Mouse (Mus musculus): Measurements from ENCODE around the gene Zfp14. TPM values are rescaled to one million over a fixed set of nuclear protein-coding genes. Genes with fewer than 3 reads are reported as not detected.

The Zfp14 gene
- polyA plus RNA-seq, 1 experiment from 2014 or later: 1.8 TPM

DNA sequence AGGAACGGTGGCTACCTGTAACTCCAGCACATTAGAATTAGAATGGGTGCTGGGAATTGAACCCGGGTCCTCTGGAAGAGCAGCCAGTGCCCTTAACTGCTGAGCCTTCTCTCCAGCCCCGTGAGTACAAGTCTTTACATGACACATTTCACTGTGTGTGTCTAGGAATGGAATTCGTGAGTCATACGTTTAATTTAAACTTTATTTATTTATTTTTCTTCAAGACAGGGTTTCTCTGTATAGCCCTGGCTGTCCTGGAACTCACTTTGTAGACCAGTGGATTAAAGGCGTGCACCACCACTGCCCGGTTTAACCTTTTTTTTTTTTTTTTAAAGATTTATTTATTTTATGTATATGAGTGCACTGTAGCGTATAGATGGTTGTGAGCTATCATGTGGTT is 56.0 kb downstream of the Zfp14 start:
- 61% methylated on average over 8 of the region's 8 CpGs for WGBS
- no peak for DNase-seq (ENCODE audit: low spot score)
- TF ChIP-seq CTCF (IDR thresholded peaks at IDR 0.05; ENCODE audit: low read depth): no peak
- no peak for TF ChIP-seq EP300 (optimal IDR thresholded peaks at IDR 0.05)

DNA sequence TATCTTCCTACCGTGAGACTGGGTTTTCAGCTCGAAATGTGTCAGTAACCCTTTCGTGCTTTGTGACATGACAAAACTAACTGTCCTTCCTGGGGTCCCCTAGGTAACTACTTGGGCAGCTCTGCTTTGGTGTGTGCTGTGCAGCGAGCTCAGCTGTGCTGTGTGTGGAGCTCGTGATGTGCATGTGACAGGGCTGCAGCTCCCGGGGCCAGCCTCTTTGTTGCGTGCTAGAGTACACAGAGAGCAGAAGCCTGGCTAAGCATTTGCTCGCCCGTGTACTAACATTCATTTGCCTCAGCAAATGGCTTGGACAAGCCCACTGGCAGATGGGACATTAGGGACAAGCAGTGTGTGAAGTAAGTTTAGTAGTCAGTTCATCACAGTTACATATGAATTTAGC is 57.8 kb downstream of the Zfp14 start:
- no peak overlapping the region for H3K4me3 ChIP-seq (ENCODE audit: low read depth, low read length)
- no peak for DNase-seq (ENCODE audit: low spot score)
- WGBS: 94% methylated on average over 9 of the region's 9 CpGs

More for the DNA sequence above, 56.0 kb downstream of the Zfp14 start:
- no peak overlapping the region for H3K4me3 ChIP-seq (ENCODE audit: low read depth, low read length)
- no peaks in the 10 kb centered on the region for H3K4me1 ChIP-seq (replicated peaks; ENCODE audit: control insufficient read depth, insufficient read depth)
- peak; percentile 60 for ATAC-seq (ENCODE audit: low FRiP score, low TSS enrichment)
- peaks cover 18% of the 10 kb centered on the region; the same call in 1 of the 2 replicates for H3K36me3 ChIP-seq (ENCODE audit: control insufficient read depth, insufficient read depth, low read length)
- no peaks in the 10 kb centered on the region for H3K9me3 ChIP-seq (ENCODE audit: control insufficient read depth, low read length)
- H3K27me3 ChIP-seq (ENCODE audit: control insufficient read depth, insufficient read depth, low read length): no peaks in the 10 kb centered on the region
- no peak overlapping the region for H3K4me2 ChIP-seq (replicated peaks; ENCODE audit: low read depth)
- H3K27ac ChIP-seq (replicated peaks): no peak overlapping the region
- no peak overlapping the region for H3K9ac ChIP-seq (ENCODE audit: low read length)

DNA sequence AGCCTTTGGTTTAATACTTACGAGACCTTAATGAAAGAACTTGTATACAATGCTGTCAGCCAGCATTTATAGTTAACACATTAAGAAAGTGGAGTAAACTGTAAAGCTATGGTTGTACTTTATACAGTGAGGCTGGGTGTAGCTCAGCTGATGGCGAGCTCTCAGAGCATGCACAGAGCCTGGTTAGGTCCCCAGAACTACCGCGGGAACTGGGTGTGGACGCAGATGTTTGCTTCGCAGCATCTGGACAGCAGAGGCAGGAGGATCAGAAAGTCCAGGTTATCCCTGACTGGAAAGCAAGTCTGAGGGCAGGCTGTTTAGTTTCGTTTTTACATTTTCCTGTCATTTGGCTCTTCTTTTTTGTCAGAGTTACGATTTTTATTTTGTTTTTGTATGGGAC is 58.5 kb downstream of the Zfp14 start:
- no peak overlapping the region for H3K4me2 ChIP-seq (replicated peaks; ENCODE audit: low read depth)
- H3K27me3 ChIP-seq (ENCODE audit: control insufficient read depth, insufficient read depth, low read length): no peaks in the 10 kb centered on the region
- WGBS: 88% methylated on average over 8 of the region's 8 CpGs
- H3K4me1 ChIP-seq (replicated peaks; ENCODE audit: control insufficient read depth, insufficient read depth): no peaks in the 10 kb centered on the region
- H3K9me3 ChIP-seq (ENCODE audit: control insufficient read depth, low read length): no peaks in the 10 kb centered on the region
- H3K4me3 ChIP-seq (ENCODE audit: low read depth, low read length): no peak overlapping the region
- H3K27ac ChIP-seq (replicated peaks): no peak overlapping the region
- TF ChIP-seq CTCF (IDR thresholded peaks at IDR 0.05; ENCODE audit: low read depth) (no peak), EP300 (optimal IDR thresholded peaks at IDR 0.05) (no peak)
- DNase-seq (ENCODE audit: low spot score): no peak
- ATAC-seq (ENCODE audit: low FRiP score, low TSS enrichment): no peak
- H3K9ac ChIP-seq (ENCODE audit: low read length): no peak overlapping the region
- peaks cover 9% of the 10 kb centered on the region; the same call in 1 of the 2 replicates for H3K36me3 ChIP-seq (ENCODE audit: control insufficient read depth, insufficient read depth, low read length)

More for the DNA sequence above, 57.8 kb downstream of the Zfp14 start:
- Histone ChIP-seq H3K27ac (replicated peaks) (no peak overlapping the region), H3K27me3 (ENCODE audit: control insufficient read depth, insufficient read depth, low read length) (no peaks in the 10 kb centered on the region), H3K4me2 (replicated peaks; ENCODE audit: low read depth) (no peak overlapping the region), H3K36me3 (ENCODE audit: control insufficient read depth, insufficient read depth, low read length) (peaks cover 14% of the 10 kb centered on the region; the same call in 1 of the 2 replicates), H3K4me1 (replicated peaks; ENCODE audit: control insufficient read depth, insufficient read depth) (no peaks in the 10 kb centered on the region), H3K9me3 (ENCODE audit: control insufficient read depth, low read length) (no peaks in the 10 kb centered on the region), H3K9ac (ENCODE audit: low read length) (no peak overlapping the region)
- no peak for ATAC-seq (ENCODE audit: low FRiP score, low TSS enrichment)
- TF ChIP-seq EP300 (optimal IDR thresholded peaks at IDR 0.05): no peak
- TF ChIP-seq CTCF (IDR thresholded peaks at IDR 0.05; ENCODE audit: low read depth): no peak

DNA sequence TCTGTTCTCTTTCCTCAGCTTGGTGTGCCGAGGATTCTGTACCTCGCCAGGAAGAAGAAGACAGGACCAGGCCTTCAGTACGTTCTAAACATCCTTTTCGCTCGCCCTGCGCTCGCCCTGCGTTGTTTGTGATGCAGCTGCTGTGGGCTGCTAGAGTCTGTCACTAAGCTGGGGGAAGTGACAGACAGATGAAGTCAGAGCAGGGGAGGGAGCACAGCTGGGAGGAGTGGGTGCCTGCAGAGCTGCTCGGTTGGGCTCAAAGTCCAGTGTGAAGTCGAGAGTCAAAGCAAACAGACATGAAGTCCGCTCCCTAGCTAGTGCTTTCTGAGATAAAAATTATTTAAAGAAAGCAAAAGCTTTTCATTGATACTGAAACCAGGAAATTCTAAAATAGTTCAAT is 62.1 kb downstream of the Zfp14 start:
- Histone ChIP-seq H3K9me3 (ENCODE audit: control insufficient read depth, low read length) (no peaks in the 10 kb centered on the region), H3K4me3 (ENCODE audit: low read depth, low read length) (no peak overlapping the region), H3K27me3 (ENCODE audit: control insufficient read depth, insufficient read depth, low read length) (no peaks in the 10 kb centered on the region), H3K4me2 (replicated peaks; ENCODE audit: low read depth) (no peak overlapping the region), H3K36me3 (ENCODE audit: control insufficient read depth, insufficient read depth, low read length) (peaks cover 13% of the 10 kb centered on the region; the same call in 1 of the 2 replicates), H3K27ac (replicated peaks) (peak overlapping the region; percentile 49; the same call in 1 of the 2 replicates), H3K9ac (ENCODE audit: low read length) (no peak overlapping the region), H3K4me1 (replicated peaks; ENCODE audit: control insufficient read depth, insufficient read depth) (no peaks in the 10 kb centered on the region)
- DNase-seq (ENCODE audit: low spot score) (peak; percentile 78), ATAC-seq (ENCODE audit: low FRiP score, low TSS enrichment) (peak; percentile 87)
- 66% methylated on average over 11 of the region's 11 CpGs for WGBS
- TF ChIP-seq EP300 (optimal IDR thresholded peaks at IDR 0.05) (no peak), CTCF (IDR thresholded peaks at IDR 0.05; ENCODE audit: low read depth) (no peak)

DNA sequence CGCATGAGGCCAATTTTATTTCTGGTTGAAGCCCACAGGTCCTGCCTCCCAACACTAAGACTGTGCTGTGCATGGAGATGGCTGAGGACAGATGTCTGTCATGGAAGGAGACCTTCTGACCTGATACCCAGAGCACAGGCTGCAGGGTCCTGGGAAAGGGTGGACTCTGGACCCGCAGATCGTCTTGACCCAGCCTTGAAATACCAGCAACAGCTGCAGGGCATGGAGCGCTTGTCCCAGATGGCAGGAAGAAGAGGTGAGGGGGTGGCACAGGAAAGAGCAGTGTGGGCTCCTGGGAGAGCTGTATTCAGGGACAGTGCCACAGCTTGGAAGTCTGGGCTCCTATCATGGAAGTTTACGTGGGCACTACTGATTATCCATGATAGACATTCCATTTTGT is 63.6 kb downstream of the Zfp14 start:
- Histone ChIP-seq H3K4me1 (replicated peaks; ENCODE audit: control insufficient read depth, insufficient read depth) (0 out of 2 replicates have a peak, but pooled peaks cover 3% of the 10 kb centered on the region), H3K9ac (ENCODE audit: low read length) (no peak overlapping the region), H3K9me3 (ENCODE audit: control insufficient read depth, low read length) (no peaks in the 10 kb centered on the region), H3K36me3 (ENCODE audit: control insufficient read depth, insufficient read depth, low read length) (peaks cover 10% of the 10 kb centered on the region; the same call in 1 of the 2 replicates), H3K27ac (replicated peaks) (no peak overlapping the region), H3K27me3 (ENCODE audit: control insufficient read depth, insufficient read depth, low read length) (no peaks in the 10 kb centered on the region), H3K4me2 (replicated peaks; ENCODE audit: low read depth) (no peak overlapping the region), H3K4me3 (ENCODE audit: low read depth, low read length) (no peak overlapping the region)
- no peak for TF ChIP-seq EP300 (optimal IDR thresholded peaks at IDR 0.05)
- 83% methylated on average over 5 of the region's 5 CpGs for WGBS
- DNase-seq (ENCODE audit: low spot score): no peak
- no peak for ATAC-seq (ENCODE audit: low FRiP score, low TSS enrichment)

Small RNAs within 50 kb of the gene (microRNA-seq; reads per million reads assigned to microRNA genes)
- not detected for gene Gm23368

Other genes with a start within 250 kb of the Zfp14 start
- 5.3 and 5.4 TPM in 2 replicates for gene Zfp790, start 235.3 kb downstream of the Zfp14 start, polyA plus RNA-seq (2015; fragmentation: Nextera tagmentation; extraction: Ambion mirVana)
- 1.1 and 1.2 TPM in 2 replicates for gene Zfp940, start 197.7 kb downstream of the Zfp14 start, polyA plus RNA-seq (2015; fragmentation: Nextera tagmentation; extraction: Ambion mirVana)
- 2.0 and 2.4 TPM in 2 replicates for gene Zfp420, start 191.4 kb downstream of the Zfp14 start, polyA plus RNA-seq (2015; fragmentation: Nextera tagmentation; extraction: Ambion mirVana)
- gene Zfp27, start 144.8 kb downstream of the Zfp14 start, polyA plus RNA-seq (2015; fragmentation: Nextera tagmentation; extraction: Ambion mirVana): 2.9 and 3.4 TPM in 2 replicates
- 2.2 and 2.3 TPM in 2 replicates for gene Zfp383, start 143.2 kb downstream of the Zfp14 start, polyA plus RNA-seq (2015; fragmentation: Nextera tagmentation; extraction: Ambion mirVana)
- 2.8 and 3.1 TPM in 2 replicates for gene Zfp74, start 97.3 kb downstream of the Zfp14 start, polyA plus RNA-seq (2015; fragmentation: Nextera tagmentation; extraction: Ambion mirVana)
- gene Zfp568, start 67.4 kb downstream of the Zfp14 start, polyA plus RNA-seq (2015; fragmentation: Nextera tagmentation; extraction: Ambion mirVana): 3.7 and 5.3 TPM in 2 replicates
- 1.9 and 2.1 TPM in 2 replicates for gene Zfp82, start 21.5 kb upstream of the Zfp14 start, polyA plus RNA-seq (2015; fragmentation: Nextera tagmentation; extraction: Ambion mirVana)
- gene Gm26920, start 39.0 kb upstream of the Zfp14 start, polyA plus RNA-seq (2015; fragmentation: Nextera tagmentation; extraction: Ambion mirVana): 0.36 and 0.38 TPM in 2 replicates
- 3.4 and 3.8 TPM in 2 replicates for gene Zfp566, start 39.1 kb upstream of the Zfp14 start, polyA plus RNA-seq (2015; fragmentation: Nextera tagmentation; extraction: Ambion mirVana)
- 44.6 and 44.8 TPM in 2 replicates for gene Zfp260, start 43.4 kb upstream of the Zfp14 start, polyA plus RNA-seq (2015; fragmentation: Nextera tagmentation; extraction: Ambion mirVana)
- gene Zfp382, start 70.6 kb upstream of the Zfp14 start, polyA plus RNA-seq (2015; fragmentation: Nextera tagmentation; extraction: Ambion mirVana): 2.4 and 3.0 TPM in 2 replicates
- 4.2 and 5.4 TPM in 2 replicates for gene Zfp146, start 118.4 kb upstream of the Zfp14 start, polyA plus RNA-seq (2015; fragmentation: Nextera tagmentation; extraction: Ambion mirVana)
- 38.8 and 40.7 TPM in 2 replicates for gene Cox7a1, start 132.8 kb upstream of the Zfp14 start, polyA plus RNA-seq (2015; fragmentation: Nextera tagmentation; extraction: Ambion mirVana)
- gene Capns1, start 147.4 kb upstream of the Zfp14 start, polyA plus RNA-seq (2015; fragmentation: Nextera tagmentation; extraction: Ambion mirVana): 94.5 and 96.8 TPM in 2 replicates
- gene Polr2i, start 180.6 kb upstream of the Zfp14 start, polyA plus RNA-seq (2015; fragmentation: Nextera tagmentation; extraction: Ambion mirVana): 98.2 and 106 TPM in 2 replicates
- 149 and 153 TPM in 2 replicates for gene Tbcb, start 180.9 kb upstream of the Zfp14 start, polyA plus RNA-seq (2015; fragmentation: Nextera tagmentation; extraction: Ambion mirVana)
- not detected in 2 replicates for gene Ovol3, start 184.3 kb upstream of the Zfp14 start, polyA plus RNA-seq (2015; fragmentation: Nextera tagmentation; extraction: Ambion mirVana)
- 0.38 and 0.44 TPM in 2 replicates for gene Thap8, start 228.7 kb upstream of the Zfp14 start, polyA plus RNA-seq (2015; fragmentation: Nextera tagmentation; extraction: Ambion mirVana)
- 2.4 TPM in 2 replicates for gene Wdr62, start 229.0 kb upstream of the Zfp14 start, polyA plus RNA-seq (2015; fragmentation: Nextera tagmentation; extraction: Ambion mirVana)
- gene Clip3, start 240.3 kb upstream of the Zfp14 start, polyA plus RNA-seq (2015; fragmentation: Nextera tagmentation; extraction: Ambion mirVana): 9.6 and 10.2 TPM in 2 replicates